Mouse (Mus musculus) brain, adult 2 months (tissue): ENCODE data around the gene Kcnk3.
A peak's percentile ranks its signal among the peaks of the same experiment; 100 is the strongest.

Experiments used
- DNase-seq: peaks from one replicate; pipeline ENCODE4 v3.0.0; 2011; ENCODE audit warnings: low read depth, low spot score

Gene Kcnk3

DNA sequence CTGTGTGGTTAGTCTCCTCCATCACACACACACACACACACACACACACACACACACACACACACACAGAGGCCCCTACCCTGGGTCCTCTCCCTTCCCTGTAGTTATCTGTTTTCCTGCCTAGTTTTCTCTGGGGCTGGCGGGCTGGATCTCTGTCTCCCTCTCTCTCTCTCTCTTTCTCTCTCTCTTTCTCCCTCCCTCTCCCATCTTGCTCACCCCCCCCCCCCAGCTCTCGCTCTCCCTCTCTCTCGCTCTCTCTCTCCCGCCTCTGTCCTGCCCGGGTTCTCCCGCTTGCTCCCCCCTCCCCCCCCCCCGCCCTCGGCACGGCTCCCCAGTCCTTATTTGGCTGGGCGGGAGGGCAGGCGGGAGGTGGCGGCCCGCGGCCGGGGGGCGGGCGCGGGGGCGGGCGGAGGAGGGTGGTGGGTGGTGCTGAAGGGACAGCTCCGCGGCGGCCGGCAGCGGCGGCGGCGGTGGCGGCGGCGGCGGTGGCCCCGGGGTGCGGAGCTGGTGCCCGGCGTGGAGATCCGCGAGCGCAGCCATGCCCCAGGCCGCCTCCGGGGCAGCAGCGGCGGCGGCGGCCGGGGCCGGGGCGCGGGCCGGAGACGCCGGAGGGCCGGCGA is at the start of gene Kcnk3:
TSS of gene Kcnk3 (plus strand) at position 490 of the 620 bp plus-strand sequence.
- DNase-seq = peak; percentile 84

DNA sequence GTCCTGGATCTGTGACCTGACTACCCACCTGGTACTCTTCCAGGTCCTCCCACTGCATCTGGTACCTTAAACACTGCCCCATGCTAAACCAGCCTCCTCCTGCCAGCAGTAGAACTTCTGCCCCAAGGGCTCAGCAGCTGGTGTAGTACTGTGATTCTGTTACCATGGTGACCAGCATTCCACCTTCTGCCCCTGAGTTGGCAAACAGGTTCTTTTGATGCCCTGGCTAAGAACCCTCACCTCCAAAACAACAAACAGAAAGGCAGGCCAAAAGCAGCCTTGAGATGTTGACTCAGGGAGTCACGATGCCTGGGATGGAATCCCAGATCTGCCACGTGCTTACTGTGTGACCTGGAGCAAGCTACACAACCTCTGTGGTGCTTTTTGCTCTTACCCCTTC is 42.3 kb upstream of the Kcnk3 start, which contains the start of gene Cib4:
TSS of gene Cib4 (minus strand) at position 139 of the 400 bp plus-strand sequence.
- DNase-seq = peak; percentile 25

DNA sequence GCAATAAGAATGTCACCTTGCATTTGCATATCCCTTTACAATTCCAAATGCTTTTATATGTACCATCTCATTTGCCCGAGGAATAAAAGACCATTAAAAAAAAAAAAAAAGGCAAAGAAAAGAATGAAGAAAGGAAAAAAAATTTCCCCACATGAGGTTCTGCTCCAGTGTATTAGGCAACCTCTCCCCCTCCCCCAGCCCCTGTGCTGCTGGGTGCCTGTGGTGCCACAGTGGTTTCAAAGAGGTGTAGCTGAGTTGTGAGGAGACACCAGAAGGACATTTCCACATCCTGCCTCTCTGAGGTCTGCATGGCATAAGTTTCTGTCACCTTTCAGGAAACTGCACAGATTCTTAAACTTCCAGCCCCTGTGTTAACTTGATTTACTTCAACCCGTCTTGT is 39.3 kb upstream of the Kcnk3 start:
- DNase-seq = no peak

DNA sequence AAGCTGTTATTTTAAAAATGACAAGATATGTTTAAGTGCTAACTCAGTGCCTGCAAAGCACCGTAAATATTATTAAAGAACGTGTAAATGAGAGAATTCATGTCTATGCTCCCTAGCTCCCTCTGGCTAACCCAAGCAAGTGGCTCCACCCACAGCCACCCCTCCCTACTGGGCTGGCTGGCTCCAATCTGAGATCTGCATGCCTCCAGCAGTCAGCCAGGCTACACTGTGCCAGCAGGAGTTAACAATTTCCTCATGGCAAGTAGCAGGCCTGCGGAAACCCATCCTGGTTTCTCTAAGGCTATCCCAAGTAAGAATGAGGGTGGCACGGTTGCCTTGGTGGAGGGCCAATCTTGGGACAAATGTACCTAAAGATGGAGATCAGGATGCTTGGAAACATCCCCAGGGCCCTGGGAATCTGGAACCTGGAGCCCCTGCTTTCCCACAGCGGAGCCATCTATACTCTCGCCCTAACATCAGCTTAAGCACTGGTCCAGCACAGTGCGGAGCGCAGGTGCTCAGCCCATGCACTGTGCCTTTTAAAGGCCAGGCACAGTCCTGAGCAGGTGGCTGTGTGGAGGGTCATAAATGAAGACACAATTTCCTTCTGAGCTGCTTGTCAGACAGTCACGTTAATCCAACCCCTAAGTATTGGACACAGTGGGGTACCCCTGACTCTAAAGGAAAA is 37.5 kb upstream of the Kcnk3 start:
- peak; percentile 86 for DNase-seq

DNA sequence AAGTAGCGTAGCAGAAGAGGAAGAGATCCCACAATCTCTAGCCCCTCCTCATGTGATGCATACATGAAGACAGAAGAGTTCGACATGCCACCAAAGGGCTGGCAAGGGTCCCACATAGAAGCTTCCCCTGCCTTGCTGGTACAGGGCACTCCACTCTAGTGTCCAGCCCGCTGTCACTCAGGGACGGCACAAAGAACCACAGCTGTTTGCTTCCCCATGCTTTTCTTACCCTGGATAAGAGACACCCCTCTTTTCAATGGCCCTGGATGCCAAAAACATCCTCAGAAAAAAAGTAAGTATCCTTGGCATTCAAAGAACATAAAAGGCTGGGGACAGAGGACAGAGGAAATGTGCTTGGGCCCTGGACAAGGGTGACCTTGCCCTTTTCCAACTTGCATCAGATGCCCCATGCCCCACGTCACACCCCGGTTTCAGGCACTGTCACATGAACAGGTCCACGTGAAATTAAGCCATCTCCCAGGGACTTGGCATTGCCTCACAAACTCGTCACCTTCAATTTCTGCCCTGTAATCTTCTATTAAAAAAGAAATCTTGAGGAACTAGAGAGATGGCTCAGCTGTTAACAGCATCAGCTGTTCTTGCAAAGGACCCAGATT is 36.8 kb upstream of the Kcnk3 start:
- no peak for DNase-seq

DNA sequence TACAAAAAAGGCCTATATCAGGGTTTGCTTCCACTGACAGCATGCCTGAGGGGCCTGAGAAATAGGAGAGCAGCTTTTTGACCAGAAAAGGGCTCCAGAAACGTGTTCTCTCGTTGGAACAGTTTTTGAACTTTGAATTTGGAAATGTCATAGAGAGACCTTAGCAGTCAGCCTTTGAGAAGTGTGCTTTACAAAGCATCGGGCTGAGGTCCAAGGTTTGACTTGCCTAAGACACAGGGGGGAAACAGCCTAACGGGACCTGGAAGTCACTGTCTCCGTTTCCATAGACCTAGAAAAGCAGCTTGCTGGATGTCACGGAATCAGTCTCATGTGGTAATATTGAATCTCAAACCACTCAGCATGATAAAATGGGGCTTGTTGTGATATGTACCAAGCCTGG is 36.0 kb upstream of the Kcnk3 start:
- no peak for DNase-seq

DNA sequence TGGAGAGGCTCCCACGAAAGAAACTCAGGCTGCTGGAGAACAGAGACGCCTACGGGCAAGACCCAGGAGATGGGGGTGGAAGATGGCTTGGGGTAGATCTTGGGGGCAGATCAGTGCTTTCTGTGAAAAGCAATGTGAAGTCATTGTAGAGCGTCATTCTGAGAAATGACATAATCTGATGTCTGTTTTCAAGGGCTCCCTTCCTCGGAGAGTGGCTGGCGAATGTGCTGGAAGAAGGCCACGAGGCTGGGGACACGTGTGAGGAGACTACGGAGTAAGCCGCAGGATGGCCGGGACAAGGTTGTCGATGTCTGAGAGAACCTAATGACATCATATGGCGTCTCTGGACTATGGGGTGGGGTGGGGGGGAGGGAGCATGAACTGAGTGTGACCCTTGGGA is 34.0 kb upstream of the Kcnk3 start:
- DNase-seq = no peak

DNA sequence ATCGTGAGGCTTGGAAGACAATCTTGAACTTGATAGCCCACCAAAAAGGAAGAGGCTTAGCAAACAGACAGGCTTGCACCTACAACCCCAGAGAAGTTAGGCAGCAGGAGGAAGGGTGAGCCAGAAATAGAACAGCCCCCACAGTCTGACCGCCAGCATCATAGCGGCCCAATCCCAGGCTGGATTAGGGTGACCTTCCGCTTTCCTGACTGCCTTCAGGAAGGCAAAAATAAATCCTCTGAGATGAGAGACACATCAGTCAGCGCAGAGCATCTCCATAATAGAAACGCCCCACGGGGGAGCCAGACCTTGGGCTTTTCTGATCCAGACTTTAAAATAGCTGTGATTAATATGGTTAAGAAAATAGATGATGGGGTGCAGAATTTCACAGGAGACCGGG is 33.0 kb upstream of the Kcnk3 start:
- DNase-seq = no peak

DNA sequence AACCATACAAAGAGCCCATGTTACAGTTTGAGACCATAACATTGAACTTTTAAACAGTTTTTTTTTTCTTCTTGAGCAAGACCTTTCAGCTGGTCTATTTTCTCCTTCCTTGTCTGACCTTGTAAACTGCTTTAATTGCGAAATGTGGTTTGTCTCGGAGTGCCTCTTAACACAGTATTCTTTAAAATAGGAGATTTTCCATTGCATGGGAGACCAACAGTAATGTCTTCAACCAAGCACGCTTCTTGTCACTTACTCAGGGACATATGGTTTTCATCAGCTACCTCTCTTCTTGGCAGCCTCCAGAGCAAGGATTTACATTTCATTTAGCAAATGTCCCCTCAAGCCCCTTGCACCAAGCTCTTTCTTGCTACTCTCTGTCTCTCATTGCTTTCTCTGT is 31.7 kb upstream of the Kcnk3 start:
- no peak for DNase-seq

DNA sequence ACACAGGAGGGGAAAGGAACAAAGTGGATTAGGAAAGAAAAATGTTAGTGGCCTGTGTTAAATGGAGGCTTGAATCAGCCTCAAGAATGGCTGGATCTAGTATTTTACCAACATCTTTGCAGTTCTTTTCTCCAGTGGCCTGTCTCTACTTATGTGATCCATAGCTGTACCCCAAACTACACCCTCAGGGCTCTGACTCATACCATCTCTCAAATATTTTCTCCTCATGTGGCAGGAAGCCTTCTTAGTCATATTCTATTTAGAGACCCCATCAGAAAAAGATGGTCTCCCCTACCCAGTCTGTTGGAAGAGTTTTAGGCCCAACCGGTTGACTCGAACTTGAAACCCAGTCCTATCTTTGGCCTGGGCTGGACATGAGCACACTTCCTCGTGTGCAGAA is 28.5 kb upstream of the Kcnk3 start:
- no peak for DNase-seq

DNA sequence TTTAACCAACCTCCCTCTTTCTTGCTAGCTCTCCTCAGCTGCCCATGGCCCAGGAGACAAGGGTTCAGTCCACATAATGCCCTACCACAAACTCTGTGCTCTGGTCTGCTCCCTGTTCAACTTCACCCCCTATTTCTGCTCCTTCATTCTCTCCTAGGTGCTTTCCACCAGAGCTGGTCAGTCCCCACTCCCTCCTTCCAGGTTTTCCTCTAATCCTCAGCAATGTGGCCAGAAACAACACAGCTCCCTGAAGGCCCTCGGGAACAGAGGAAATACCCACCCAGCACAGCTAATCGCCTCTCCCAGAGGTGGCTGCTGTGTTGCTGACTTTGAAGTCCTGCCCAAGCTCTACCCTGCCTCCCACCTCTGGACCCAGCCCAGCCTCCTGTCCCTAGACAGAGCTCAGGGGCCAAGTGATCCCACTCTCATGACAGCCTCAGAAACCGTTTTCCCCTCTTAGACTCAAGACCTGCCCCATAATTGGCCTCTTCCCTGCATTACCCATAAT is 27.9 kb upstream of the Kcnk3 start:
- DNase-seq = no peak

DNA sequence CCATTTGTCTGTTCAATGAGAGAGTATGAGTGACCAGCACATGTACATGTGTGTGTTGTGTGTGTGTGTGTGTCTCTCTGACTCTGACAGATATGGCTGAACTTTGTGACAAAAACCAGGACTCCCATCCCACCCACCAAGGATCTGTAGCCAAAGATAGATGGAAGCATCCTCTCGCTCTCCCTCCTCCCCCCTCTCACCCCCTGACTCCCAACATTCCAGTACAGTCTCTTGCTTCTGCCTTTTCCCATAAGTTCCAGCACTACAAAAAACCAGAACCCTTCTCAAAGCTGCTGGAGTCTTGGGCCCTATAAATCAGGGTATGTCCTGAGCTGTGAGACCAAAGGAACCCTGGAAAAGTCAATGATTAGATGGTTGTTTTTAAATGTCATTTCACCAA is 19.5 kb upstream of the Kcnk3 start:
- no peak for DNase-seq

DNA sequence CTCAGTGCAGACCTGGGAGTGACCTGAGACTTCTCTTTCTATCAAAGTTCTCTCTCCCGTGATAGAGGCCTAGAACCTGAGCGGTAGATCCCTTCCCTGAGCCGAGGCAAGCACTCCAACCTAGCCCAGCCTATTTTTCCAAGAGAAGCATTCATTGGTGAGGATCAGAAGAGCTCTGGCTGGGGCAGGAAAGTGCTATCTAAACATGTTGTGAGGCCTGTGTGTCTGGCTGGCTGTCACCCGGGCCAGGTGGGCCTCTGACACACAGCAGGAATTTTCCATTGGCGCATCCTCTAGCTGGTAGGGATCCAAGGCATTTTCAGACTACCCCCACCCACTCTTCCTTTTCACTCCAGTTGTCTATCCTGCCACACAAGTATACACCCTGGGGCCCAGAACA is 16.1 kb upstream of the Kcnk3 start:
- no peak for DNase-seq

DNA sequence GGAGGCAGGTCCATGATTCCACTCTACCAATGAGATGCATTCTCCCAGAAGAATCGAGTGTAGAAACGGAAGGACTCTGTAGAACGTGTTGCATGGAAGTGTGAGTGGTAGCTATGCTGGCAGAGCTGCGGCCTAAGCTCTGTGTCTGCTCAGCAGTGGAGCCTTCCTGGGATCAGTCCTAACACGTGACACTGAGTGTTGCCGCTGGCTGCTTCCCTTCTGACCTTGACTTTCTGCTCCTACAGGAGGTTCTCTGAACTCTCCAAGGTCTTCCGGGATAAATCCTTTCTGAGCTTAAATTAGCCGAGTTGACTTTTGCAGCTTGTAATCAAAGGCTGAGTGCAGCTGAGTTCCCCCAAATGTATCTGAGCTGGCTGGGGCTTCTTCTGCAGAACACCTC is 13.6 kb upstream of the Kcnk3 start:
- peak; percentile 28 for DNase-seq

DNA sequence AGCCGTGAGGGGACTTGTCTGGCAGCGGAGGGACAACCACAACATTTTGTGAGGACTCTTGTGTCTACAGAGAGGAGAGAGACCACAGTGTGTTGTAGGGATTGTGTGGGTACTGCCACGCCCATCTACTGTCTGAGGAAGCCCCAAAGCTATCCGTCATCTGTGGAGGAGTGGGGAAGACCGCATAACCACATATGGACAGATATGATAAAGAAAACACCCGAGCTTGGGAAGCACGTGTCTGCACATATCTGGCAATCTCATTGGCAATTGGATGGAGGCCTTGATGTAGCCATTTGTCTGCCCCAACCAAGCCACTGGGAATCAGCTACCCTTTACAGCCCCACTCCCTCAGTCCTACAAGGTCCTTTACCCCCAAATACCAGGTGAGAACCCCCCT is 11.7 kb upstream of the Kcnk3 start:
- no peak for DNase-seq

DNA sequence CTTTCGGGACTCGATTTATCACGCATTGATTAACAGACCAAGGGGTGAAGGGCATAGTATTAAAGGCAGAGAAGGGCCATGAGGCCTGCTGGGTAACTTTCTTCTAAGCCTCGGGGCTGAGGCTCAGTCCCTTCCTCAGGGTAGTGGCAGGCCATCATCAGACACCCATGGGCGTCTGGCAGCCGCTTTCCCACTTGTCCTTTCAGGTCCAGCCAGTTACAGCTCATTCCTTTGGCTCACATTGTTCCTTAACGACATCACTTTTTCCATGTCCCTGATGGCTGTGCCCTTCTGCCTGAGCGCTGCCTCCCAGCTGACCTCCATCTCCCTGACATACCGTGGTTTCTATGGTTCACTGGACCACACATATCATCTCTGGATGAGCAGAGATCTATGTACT is 10.7 kb upstream of the Kcnk3 start:
- no peak for DNase-seq

DNA sequence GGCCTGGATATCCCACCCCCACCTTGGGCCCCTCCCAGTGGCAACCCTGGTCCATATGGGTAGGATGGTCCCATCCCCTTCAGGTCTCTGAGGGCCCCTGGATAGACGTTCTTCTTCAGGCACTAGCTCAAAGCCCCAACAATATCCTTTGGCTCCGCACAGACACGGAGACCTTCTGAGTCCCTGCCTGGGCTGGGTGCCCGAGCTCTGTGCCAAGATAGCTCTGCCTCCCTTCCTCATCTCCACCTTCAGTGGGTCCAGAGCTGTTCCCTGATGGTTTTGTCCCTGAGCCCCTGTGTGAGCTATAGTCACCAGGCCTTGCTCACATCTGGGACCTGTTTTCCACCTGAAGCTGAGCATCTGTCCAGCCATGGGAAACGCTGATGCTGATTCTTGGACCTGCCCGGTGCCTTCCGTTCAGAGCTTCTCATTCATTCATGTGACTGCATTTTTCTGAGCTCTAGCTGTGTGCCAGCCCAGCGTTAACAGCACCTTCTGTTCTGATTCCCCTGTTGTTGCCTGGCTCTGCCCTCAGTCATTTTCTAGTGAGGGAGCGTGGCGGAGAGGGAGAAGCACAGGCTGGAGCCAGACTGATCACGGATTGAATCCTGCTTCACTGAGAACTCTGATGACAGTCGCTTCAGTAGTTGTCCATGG is 10.2 kb upstream of the Kcnk3 start:
- peak; percentile 94 for DNase-seq

DNA sequence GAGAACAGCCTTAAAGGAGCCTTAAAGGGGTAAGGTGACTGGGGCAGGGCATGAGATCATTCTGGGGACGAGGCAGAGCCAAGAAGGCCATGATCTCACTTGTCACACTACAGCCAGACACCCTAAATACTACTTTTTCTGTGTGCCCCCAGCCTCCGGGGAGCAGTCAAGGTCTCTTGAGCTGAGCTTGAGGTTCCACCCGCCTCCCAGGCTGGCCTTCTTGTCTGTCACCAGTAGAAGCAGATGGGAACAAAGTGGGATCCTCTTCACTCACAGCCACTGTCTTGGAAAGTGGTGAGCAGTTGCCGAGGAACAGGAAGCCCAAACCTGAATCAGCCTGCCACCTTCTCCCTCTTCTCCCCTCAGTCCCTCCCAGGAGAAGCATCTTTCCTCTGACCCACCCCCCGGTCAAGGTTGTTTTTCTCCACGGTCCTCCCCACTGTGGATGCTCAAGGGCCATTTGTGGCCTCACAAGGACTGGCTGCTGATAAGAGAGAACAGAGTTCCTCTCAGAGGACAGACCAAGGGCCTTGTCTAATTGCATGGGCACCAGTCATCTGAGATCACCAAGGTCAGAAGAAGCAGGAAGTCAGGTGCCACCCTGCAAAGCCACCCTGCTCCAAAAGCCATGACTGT is 9.4 kb upstream of the Kcnk3 start:
- peak; percentile 70 for DNase-seq

DNA sequence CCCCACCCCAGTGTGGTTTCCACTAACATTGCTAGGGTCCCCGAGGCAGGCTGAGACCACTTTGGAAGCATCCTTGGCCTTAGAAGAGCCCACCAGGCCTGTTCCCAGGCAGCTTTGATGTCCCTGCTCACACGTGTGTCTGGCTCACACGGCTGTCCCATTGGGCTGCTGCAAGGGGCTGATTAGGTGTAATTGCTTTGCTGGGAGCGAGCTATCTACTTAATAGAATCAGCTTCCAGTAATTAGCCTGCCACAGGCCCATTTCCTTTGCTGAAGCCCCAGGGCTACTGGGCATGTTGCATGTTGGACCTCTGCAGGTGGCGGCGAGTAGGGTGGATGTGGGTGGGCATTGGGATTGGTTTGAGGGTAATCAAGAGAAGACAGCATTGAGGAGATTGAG is 7.2 kb upstream of the Kcnk3 start:
- no peak for DNase-seq

DNA sequence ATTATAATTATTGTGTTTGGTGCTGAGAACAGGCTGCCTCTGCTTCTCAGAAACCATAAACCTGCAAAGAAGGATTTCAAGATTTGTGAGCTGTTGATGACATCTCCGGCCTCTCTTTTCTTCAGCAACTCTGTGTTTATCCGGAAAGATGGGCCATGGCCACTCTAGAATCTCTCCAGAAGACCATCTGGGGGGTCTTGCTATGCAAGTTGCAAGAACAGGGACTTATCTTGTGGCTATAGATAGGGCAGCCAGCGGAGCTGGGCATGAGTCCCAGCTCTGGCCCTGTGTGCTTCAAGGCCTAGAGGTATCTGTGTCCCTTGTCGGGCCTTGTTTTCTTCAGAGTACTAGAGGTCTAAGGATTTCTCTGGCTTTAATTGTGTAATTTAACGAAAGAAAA is 6.0 kb upstream of the Kcnk3 start:
- DNase-seq = no peak

DNA sequence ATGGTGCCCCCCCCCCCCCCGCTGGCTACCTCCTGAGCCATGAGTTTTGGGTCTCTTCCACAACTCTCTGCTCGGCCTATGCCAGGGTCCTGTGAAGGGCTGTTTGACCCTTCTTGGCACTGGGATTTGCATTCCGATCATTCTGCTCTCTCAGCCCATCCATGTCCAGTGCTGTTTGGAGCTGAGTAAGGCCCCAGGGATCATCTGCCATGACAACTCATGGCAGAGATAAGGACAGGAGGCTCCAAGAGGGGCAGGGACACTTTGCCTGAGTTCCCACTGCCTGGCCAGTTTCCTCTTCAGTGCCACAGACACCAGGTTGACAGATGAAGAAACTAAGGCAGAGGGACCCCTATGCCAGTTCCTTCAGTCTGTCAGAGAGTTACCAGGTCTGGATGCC is 1.4 kb upstream of the Kcnk3 start:
- DNase-seq = peak; percentile 95

DNA sequence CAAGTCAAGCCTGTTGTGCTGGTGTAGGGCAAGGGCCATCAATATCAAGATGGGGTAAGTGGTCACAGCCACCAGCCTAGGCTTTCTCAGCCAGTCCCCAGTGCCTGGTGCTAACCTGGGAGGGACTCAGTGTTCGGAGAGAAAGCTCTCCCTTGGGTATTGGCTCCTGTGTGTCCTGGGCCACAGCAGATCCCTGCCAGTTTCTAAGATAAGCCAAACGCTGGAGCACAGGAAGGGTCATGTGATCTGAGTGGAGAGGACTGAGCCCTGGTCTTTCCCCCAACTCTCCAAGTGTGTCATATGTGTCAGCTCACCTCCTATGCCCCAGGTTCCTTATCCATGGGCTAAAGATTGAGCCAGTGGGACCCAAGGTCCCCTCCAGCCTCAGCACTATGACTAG is 869 bp upstream of the Kcnk3 start:
- DNase-seq = peak; percentile 57
